Mouse (Mus musculus) kidney, adult 2 months (tissue): ENCODE measurements at regions not wholly inside any gene's neighbourhood (a gene's known extent, or its start where the extent isn't known, plus 50 kb on each side); places are given as distances from the start of the nearest gene placed in this dataset.

Source experiments
- CTCF ChIP-seq: fragments of 200-500 bp; conservative IDR thresholded peaks from 2 replicates; pipeline ENCODE4 v1.5.1; 2011; ENCODE audit warnings: low read depth, mild to moderate bottlenecking, control low read depth, low read length, moderate library complexity, mixed read lengths; ENCODE audit not compliant: insufficient read depth, insufficient read length
- POLR2A ChIP-seq: fragments of 200-500 bp; IDR thresholded peaks from one replicate; pipeline ENCODE4 v1.6.1; 2011; ENCODE audit warnings: low read depth, low read length, control low read depth

DNA sequence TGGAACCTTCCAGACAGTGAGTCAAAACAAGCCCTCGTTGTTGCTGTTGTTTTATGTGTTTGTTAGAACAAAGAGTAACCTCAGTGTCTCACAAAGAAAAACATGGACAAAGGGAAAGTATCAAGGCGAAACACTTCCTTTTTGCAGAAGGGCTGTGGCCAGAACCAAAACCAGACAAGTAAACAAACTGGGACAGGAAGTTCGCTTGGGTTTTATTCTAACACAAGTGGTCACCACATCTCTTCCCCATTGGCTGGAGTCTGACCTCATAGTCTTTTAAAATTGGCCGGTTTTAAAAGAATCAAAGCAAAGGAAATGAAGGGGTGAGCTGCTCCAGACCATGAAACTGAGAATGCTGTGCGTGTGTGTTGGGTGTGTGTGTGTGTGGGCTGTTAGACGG lies 194.4 kb upstream of the Egln3 start:
- TF ChIP-seq POLR2A, result no peak
- TF ChIP-seq CTCF, result no peak
